Mouse (Mus musculus) ES-Bruce4 (cell line): Measurements from ENCODE around the gene A930018P22Rik.

ENCODE experiments used
- CTCF ChIP-seq: IDR thresholded peaks from one replicate; pipeline ENCODE4 v1.8.1; 2011; ENCODE audit warnings: low read depth, low read length
- POLR2A ChIP-seq: IDR thresholded peaks from one replicate; pipeline ENCODE4 v1.8.1; 2011; ENCODE audit warnings: low read length; ENCODE audit not compliant: insufficient read depth

- TF ChIP-seq POLR2A (no peak), CTCF (no peak)
These were observed 21.4 kb downstream of the A930018P22Rik start for GRCm38 (mm10) chr2:104144004-104144403.
